Mouse (Mus musculus) intestine, postnatal 0 days (tissue): Measurements from ENCODE around the gene Arvcf. TPM values are rescaled to one million over a fixed set of nuclear protein-coding genes. Genes with fewer than 3 reads are reported as not detected.

Experiments
- ATAC-seq: fragments of 200-750 bp; cut with Nextera tagmentation; 2 replicates; pipeline ENCODE4 v1.8.0; 2017; ENCODE audit warnings: mild to moderate bottlenecking, moderate TSS enrichment, moderate library complexity
- H3K27ac ChIP-seq: fragments of 300-500 bp; sonication (generic); 2 replicates; pipeline ENCODE4 v1.5.1; 2014; ENCODE audit warnings: mild to moderate bottlenecking, low read depth, low read length, moderate library complexity
- H3K27me3 ChIP-seq: fragments of 300-500 bp; sonication (generic); replicated peaks from 2 replicates; pipeline ENCODE4 v1.6.1; 2014; ENCODE audit warnings: low read length, mixed read lengths; ENCODE audit not compliant: control insufficient read depth, insufficient read depth
- H3K36me3 ChIP-seq: fragments of 300-500 bp; sonication (generic); 2 replicates; pipeline ENCODE4 v1.6.1; 2014; ENCODE audit warnings: mild to moderate bottlenecking, moderate library complexity; ENCODE audit not compliant: control insufficient read depth, insufficient read depth
- H3K4me1 ChIP-seq: fragments of 300-500 bp; sonication (generic); replicated peaks from 2 replicates; pipeline ENCODE4 v1.6.1; 2014; ENCODE audit warnings: antibody characterized with exemption, low read length, mixed read lengths; ENCODE audit not compliant: control insufficient read depth, insufficient read depth
- H3K4me2 ChIP-seq: fragments of 300-500 bp; sonication (generic); replicated peaks from 2 replicates; pipeline ENCODE4 v1.6.1; 2014; ENCODE audit warnings: low read depth, mild to moderate bottlenecking, moderate library complexity
- H3K4me3 ChIP-seq: fragments of 300-500 bp; sonication (generic); 2 replicates; pipeline ENCODE4 v1.5.1; 2014; ENCODE audit warnings: low read depth, low read length
- H3K9ac ChIP-seq: fragments of 300-500 bp; sonication (generic); 2 replicates; pipeline ENCODE4 v1.6.1; 2014; ENCODE audit warnings: mild to moderate bottlenecking, low read depth, low read length
- H3K9me3 ChIP-seq: fragments of 300-500 bp; sonication (generic); 2 replicates; pipeline ENCODE4 v1.6.1; 2016; ENCODE audit warnings: mixed run types; ENCODE audit not compliant: control insufficient read depth
- CTCF ChIP-seq: sonication (generic); IDR thresholded peaks from 2 replicates; pipeline ENCODE4 v1.5.1; 2016; ENCODE audit warnings: low read depth, mild to moderate bottlenecking, control low read depth, antibody characterized with exemption, moderate library complexity
- WGBS: fragments of 180-500 bp; shearing (Covaris S2); extraction: QIAGEN DNeasy Blood & Tissue Kit; methylation state at CpG from one replicate; pipeline ENCODE4 v1.1.7; 2014; 5-methylcytosine and 5-hydroxymethylcytosine counted together
- polyA plus RNA-seq: library from polyadenylated mRNA; unstranded; fragments of >200 nt; fragmentation: Nextera tagmentation; extraction: Ambion mirVana; gene quantifications from 2 replicates; pipeline ENCODE4 v1.2.1, GENCODE M21; 2015

The Arvcf gene
- polyA plus RNA-seq, 1 experiment from 2014 or later, result 9.6 TPM

DNA sequence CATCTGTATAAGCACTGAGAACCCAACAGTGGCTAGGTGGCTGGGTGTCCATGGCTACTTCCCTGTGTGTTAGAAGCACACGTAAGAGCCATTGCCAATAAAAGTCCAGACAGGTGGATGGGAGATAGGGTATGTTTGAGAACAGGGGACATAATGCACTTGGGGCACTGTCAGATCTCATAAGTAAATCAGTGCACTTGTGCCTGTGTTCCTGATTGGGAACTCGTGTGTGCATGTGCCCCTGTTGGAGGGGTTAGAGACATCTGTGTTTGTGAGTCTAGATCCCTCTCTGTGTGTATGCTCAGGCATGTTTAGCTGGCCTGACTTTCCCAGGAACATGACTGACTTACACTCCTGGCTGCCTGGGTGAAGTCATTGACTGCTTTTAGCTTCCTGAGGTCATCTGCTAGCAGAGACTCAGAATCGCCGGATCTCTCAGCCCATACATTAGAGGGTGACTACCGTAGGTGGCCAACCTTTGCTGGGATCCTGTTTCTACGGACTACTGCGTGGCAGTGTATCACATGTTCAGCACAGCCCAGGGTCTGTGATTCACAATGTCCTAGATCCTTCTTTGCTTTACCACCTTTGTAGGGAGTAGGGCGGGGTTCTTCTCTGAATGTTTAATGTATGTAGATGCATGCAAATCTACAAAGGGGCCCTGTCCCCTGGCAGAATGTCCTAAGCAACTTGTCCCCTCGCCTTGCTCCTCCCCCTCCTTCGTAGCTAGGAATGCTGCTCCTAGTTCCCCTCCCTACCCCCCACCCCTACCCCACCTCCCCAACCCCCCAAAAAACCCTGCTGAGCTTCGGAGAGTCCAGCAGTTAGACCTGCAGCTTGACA is 47.0 kb downstream of the Arvcf start:
- Histone ChIP-seq H3K4me2 (0 out of 2 replicates have a peak overlapping the region, but pooled peaks have one; percentile 2), H3K27me3 (no peaks in the 10 kb centered on the region), H3K4me3 (no peak overlapping the region), H3K4me1 (peaks cover 4% of the 10 kb centered on the region; the same call in 1 of the 2 replicates), H3K9me3 (no peaks in the 10 kb centered on the region), H3K27ac (no peak overlapping the region), H3K9ac (no peak overlapping the region), H3K36me3 (peaks cover 33% of the 10 kb centered on the region)
- TF ChIP-seq CTCF, result no peak
- 50% methylated on average over 11 of the region's 11 CpGs for WGBS
- ATAC-seq, result no peak

GRCm38 (mm10) chr16:18395620-18396036 is 47.6 kb downstream of the Arvcf start:
- H3K27ac ChIP-seq, result no peak overlapping the region
- H3K9ac ChIP-seq, result no peak overlapping the region
- WGBS, result 42% methylated on average over 6 of the region's 7 CpGs
- H3K4me2 ChIP-seq, result no peak overlapping the region
- no peak for ATAC-seq
- no peak overlapping the region for H3K4me3 ChIP-seq
- H3K4me1 ChIP-seq, result peaks cover 4% of the 10 kb centered on the region; the same call in 1 of the 2 replicates
- no peaks in the 10 kb centered on the region for H3K9me3 ChIP-seq
- no peaks in the 10 kb centered on the region for H3K27me3 ChIP-seq
- H3K36me3 ChIP-seq, result peaks cover 37% of the 10 kb centered on the region
- TF ChIP-seq CTCF, result no peak

DNA sequence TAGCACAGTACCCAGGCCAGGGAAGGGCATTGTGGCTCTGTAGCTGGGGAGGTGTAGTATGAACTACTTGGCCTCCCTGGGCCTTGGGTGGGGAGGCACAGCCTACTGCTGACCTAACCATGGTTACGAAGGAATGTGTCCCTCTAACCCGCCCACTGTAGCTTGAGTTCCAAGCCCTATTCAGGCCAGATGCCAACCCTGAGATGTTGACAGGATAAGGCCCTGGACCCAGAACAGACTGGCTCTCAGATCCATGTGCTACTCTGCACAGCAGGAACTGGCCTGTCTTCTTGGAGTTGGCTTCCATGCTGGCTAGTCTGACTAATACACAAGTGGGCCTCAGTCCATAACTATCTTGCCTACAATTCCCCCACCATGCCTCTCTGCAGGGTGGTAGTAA is 48.2 kb downstream of the Arvcf start:
- H3K4me3 ChIP-seq, result no peak overlapping the region
- no peak for ATAC-seq
- 72% methylated on average over 2 of the region's 2 CpGs for WGBS

DNA sequence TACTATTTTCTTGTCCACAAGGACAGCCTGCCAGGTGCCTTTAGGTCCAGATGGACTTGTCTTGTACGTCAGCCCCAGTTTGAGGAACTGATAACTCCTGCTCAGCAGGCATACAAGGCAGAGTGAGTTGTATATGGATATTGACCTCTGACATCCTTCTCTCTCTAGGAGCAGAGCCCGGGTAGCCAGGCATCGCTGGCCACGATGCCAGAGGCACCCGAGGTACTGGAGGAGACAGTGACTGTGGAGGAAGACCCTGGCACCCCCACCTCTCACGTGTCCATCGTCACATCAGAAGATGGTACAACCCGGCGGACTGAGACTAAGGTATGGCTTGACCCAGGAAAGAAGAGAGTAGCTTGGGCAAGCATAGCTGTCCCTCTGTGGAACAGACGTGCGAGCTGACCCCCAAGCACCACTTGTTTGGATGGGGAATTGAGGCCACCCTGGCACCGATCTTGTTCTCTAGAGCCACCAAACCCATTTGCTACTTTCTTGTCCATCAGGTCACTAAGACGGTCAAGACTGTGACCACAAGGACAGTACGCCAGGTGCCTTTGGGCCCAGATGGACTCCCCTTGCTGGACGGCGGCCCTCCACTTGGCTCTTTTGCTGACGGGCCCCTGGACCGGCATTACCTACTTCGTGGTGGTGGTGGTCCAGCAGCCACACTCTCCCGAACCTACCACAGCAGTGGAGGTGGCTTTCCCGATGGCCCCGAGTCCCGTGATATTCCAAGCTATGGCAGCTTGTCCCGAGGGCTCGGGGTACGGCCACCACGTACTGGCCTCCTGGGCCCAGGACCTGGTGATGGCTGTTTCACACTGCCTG is 49.0 kb downstream of the Arvcf start:
- WGBS, result 94% methylated on average over 27 of the region's 27 CpGs
- Histone ChIP-seq H3K36me3 (peaks cover 37% of the 10 kb centered on the region), H3K27me3 (no peaks in the 10 kb centered on the region), H3K4me3 (no peak overlapping the region), H3K27ac (no peak overlapping the region), H3K4me1 (peaks cover 4% of the 10 kb centered on the region; the same call in 1 of the 2 replicates), H3K9me3 (no peaks in the 10 kb centered on the region), H3K9ac (no peak overlapping the region), H3K4me2 (no peak overlapping the region)
- TF ChIP-seq CTCF, result no peak
- no peak for ATAC-seq

More for the DNA sequence above, 48.2 kb downstream of the Arvcf start:
- H3K27me3 ChIP-seq, result no peaks in the 10 kb centered on the region
- H3K9me3 ChIP-seq, result no peaks in the 10 kb centered on the region
- no peak overlapping the region for H3K4me2 ChIP-seq
- no peak overlapping the region for H3K9ac ChIP-seq
- peaks cover 37% of the 10 kb centered on the region for H3K36me3 ChIP-seq
- H3K27ac ChIP-seq, result no peak overlapping the region
- H3K4me1 ChIP-seq, result peaks cover 4% of the 10 kb centered on the region; the same call in 1 of the 2 replicates
- no peak for TF ChIP-seq CTCF

- H3K4me2 ChIP-seq, result no peak overlapping the region
- TF ChIP-seq CTCF, result no peak
- H3K36me3 ChIP-seq, result peaks cover 44% of the 10 kb centered on the region
- no peaks in the 10 kb centered on the region for H3K4me1 ChIP-seq
- no peak for ATAC-seq
- no peak overlapping the region for H3K9ac ChIP-seq
- no peaks in the 10 kb centered on the region for H3K27me3 ChIP-seq
- no peak overlapping the region for H3K4me3 ChIP-seq
- no peak overlapping the region for H3K27ac ChIP-seq
- WGBS, result 78% methylated on average over 9 of the region's 9 CpGs
- H3K9me3 ChIP-seq, result no peaks in the 10 kb centered on the region
Measured at GRCm38 (mm10) chr16:18400028-18400427, 52.0 kb downstream of the Arvcf start.

DNA sequence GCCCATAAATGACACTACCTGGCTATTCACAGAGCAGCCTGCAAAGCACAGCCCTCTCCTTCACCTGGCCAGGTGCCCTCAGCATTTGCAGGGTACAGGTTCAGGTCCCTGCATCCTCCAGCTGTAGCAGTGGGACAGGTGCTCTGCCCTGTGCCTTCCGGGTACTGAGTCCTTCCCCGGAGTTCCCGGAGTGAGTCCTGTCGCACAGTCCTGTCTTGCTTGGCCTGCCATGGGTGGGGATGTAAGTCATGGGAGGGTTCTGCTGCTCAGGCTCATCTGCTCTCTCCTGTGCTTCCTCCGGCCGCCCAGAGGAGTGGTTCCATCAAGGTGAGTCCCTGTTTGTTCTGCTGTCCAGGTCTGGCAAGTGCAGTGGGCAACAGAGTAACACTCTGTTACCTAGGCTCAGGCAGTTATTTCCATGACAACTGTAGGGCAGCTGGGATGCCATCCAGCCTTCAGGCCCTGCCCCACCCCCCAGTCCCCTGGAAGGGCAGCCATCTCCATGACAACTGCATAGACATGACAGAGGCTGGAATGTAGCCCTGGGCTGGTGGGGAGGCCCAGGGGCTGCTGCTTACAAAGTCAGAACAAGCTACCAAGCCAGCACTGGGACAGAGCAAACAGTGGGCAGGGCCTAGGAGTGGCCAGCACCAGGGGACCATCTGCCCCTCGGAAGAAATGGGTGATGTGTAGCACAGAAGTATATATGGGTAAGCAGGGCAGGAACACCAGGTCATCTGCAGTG is 52.7 kb downstream of the Arvcf start:
- H3K4me3 ChIP-seq, result no peak overlapping the region
- no peak for ATAC-seq
- 48% methylated on average over 7 of the region's 7 CpGs for WGBS
- H3K9ac ChIP-seq, result no peak overlapping the region
- H3K27me3 ChIP-seq, result no peaks in the 10 kb centered on the region
- H3K9me3 ChIP-seq, result no peaks in the 10 kb centered on the region
- no peaks in the 10 kb centered on the region for H3K4me1 ChIP-seq
- no peak overlapping the region for H3K4me2 ChIP-seq
- H3K27ac ChIP-seq, result no peak overlapping the region
- H3K36me3 ChIP-seq, result peaks cover 44% of the 10 kb centered on the region
- no peak for TF ChIP-seq CTCF
